Comparison of ENCODE assay signal across 16 mouse cellular contexts in the genomic region with DNA sequence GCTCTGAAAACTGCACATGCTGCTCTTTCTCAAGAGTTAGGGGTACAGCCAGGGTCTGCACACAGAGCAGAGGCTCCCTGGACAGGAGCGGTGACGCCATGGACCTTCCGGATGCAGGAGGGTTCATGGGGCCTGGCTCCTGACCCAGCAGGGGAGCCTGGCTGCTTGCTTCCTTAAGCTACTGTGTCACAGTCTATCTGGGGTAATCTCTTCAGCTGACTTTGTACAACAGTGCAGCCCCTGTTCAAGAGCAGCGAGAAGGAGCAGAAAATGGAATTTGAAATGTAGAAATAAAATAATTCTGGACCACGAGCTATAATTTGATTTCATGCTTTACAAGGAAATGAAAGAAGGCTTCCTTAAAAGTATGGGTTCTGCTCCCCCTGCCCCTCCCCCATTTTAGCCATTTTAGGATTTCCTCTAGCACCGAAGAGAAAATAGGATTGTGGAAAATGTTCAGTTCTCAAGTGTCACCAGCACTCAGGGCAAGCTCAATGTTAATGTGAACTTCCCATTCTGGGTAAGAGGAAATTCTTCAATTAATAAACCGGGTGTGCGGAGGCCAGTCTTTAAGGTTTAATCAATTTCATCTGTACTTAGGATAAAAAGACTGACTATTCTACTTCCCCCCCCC.
DNase-seq lines count a peak whose midpoint lies in the region; ATAC-seq lines count a peak whose summit lies in the region.
"Had no signal": no experiment of that assay in that cellular context is flagged by ENCODE, and none has a peak within 500 bp of the region (broad histone marks: within the 10 kb centered on the region; RNA-seq: fewer than 3 reads in every experiment).

No protein-coding gene starts in this region.

- intact Hi-C loops in heart, postnatal 14 days (cut with DNase I): no loop called here

- no peak overlapping the region for H3K4me3 ChIP-seq in heart, embryonic 15.5 days
- no peak overlapping the region for H3K4me3 ChIP-seq in embryonic facial prominence, embryonic 15.5 days (replicated peaks)
- no peak overlapping the region for H3K4me3 ChIP-seq in limb, embryonic 15.5 days
- no peak overlapping the region for H3K4me3 ChIP-seq in liver, embryonic 12.5 days
- H3K4me3 ChIP-seq: liver, embryonic 13.5 days; neural tube, embryonic 12.5 days had no signal

- no peaks in the 10 kb centered on the region for H3K36me3 ChIP-seq in heart, embryonic 15.5 days
- H3K36me3 ChIP-seq in embryonic facial prominence, embryonic 15.5 days: no peaks in the 10 kb centered on the region
- no peaks in the 10 kb centered on the region for H3K36me3 ChIP-seq in limb, embryonic 15.5 days
- H3K36me3 ChIP-seq in liver, embryonic 12.5 days: no peaks in the 10 kb centered on the region
- H3K36me3 ChIP-seq: liver, embryonic 13.5 days; neural tube, embryonic 12.5 days had no signal

- H3K27me3 ChIP-seq in heart, embryonic 15.5 days: no peaks in the 10 kb centered on the region
- H3K27me3 ChIP-seq in embryonic facial prominence, embryonic 15.5 days: no peaks in the 10 kb centered on the region
- no peaks in the 10 kb centered on the region for H3K27me3 ChIP-seq in limb, embryonic 15.5 days
- H3K27me3 ChIP-seq in liver, embryonic 12.5 days (replicated peaks): no peaks in the 10 kb centered on the region
- H3K27me3 ChIP-seq: liver, embryonic 13.5 days; neural tube, embryonic 12.5 days had no signal

- no peaks in the 10 kb centered on the region for H3K9me3 ChIP-seq in heart, embryonic 15.5 days (replicated peaks)
- H3K9me3 ChIP-seq in embryonic facial prominence, embryonic 15.5 days (replicated peaks): no peaks in the 10 kb centered on the region
- no peaks in the 10 kb centered on the region for H3K9me3 ChIP-seq in limb, embryonic 15.5 days
- H3K9me3 ChIP-seq in liver, embryonic 12.5 days (replicated peaks): no peaks in the 10 kb centered on the region
- H3K9me3 ChIP-seq: liver, embryonic 13.5 days; neural tube, embryonic 12.5 days had no signal

- peaks cover 16% of the 10 kb centered on the region for H3K4me1 ChIP-seq in heart, embryonic 15.5 days (replicated peaks)
- peaks cover 53% of the 10 kb centered on the region for H3K4me1 ChIP-seq in embryonic facial prominence, embryonic 15.5 days
- H3K4me1 ChIP-seq in limb, embryonic 15.5 days: peaks cover 32% of the 10 kb centered on the region
- peaks cover 6% of the 10 kb centered on the region for H3K4me1 ChIP-seq in liver, embryonic 12.5 days

- ATAC-seq in heart, embryonic 15.5 days (replicated peaks; ENCODE audit: insufficient number of reproducible peaks, insufficient read depth, low FRiP score, low read depth): no peak
- 0 out of 2 replicates have a peak, but pooled peaks have one; percentile 48 for ATAC-seq in embryonic facial prominence, embryonic 15.5 days (ENCODE audit: insufficient number of reproducible peaks, low FRiP score, low TSS enrichment, low read depth)
- ATAC-seq in limb, embryonic 15.5 days (ENCODE audit: insufficient number of reproducible peaks, low FRiP score, low TSS enrichment, low read depth): no peak
- no peak for ATAC-seq in liver, embryonic 12.5 days
- ATAC-seq: activated CD4-positive, CD25-positive, alpha-beta regulatory T cell, adult 4 months; hindbrain, postnatal 0 days had no signal

- peak overlapping the region; percentile 24; the same call in 1 of the 2 replicates for H3K27ac ChIP-seq in heart, embryonic 15.5 days
- peak overlapping the region; percentile 83 for H3K27ac ChIP-seq in embryonic facial prominence, embryonic 15.5 days (replicated peaks)
- H3K27ac ChIP-seq in limb, embryonic 15.5 days: peak overlapping the region; percentile 64
- no peak overlapping the region for H3K27ac ChIP-seq in liver, embryonic 12.5 days
- H3K27ac ChIP-seq: hindbrain, postnatal 0 days; liver, embryonic 13.5 days; neural tube, embryonic 12.5 days had no signal

- H3K4me2 ChIP-seq in heart, embryonic 15.5 days: no peak overlapping the region
- H3K4me2 ChIP-seq in embryonic facial prominence, embryonic 15.5 days (replicated peaks): 0 out of 2 replicates have a peak overlapping the region, but pooled peaks have one; percentile 19
- H3K4me2 ChIP-seq in limb, embryonic 15.5 days: no peak overlapping the region
- no peak overlapping the region for H3K4me2 ChIP-seq in liver, embryonic 12.5 days
- H3K4me2 ChIP-seq: liver, embryonic 13.5 days; neural tube, embryonic 12.5 days had no signal

- no peak overlapping the region for H3K9ac ChIP-seq in heart, embryonic 15.5 days
- H3K9ac ChIP-seq in embryonic facial prominence, embryonic 15.5 days: no peak overlapping the region
- no peak overlapping the region for H3K9ac ChIP-seq in limb, embryonic 15.5 days
- H3K9ac ChIP-seq in liver, embryonic 12.5 days: no peak overlapping the region
- H3K9ac ChIP-seq: liver, embryonic 13.5 days; neural tube, embryonic 12.5 days had no signal

- 56% methylated on average over 8 of the region's 8 CpGs for WGBS in heart, embryonic 15.5 days
- 20% methylated on average over 8 of the region's 8 CpGs for WGBS in embryonic facial prominence, embryonic 15.5 days
- 32% methylated on average over 8 of the region's 8 CpGs for WGBS in limb, embryonic 15.5 days
- WGBS in liver, embryonic 12.5 days (ENCODE audit: insufficient replicate concordance): 73% methylated on average over 8 of the region's 8 CpGs

- DNase-seq in heart, postnatal 14 days: no peak
- DNase-seq in embryo, embryonic 11 days: peak; percentile 30
- no peak for DNase-seq in urinary bladder, postnatal 25 days (ENCODE audit: low spot score)
- DNase-seq in yolk sac, embryonic 10.5 days (ENCODE audit: low spot score): no peak
- DNase-seq: cerebellum, adult 11-12 months; liver, embryonic 13.5 days; midbrain, embryonic 14.5 days; right cerebral cortex, adult 18-20 months; thymus, postnatal 36 days had no signal
